Mouse (Mus musculus) heart, postnatal 36 days (tissue): ENCODE data around the gene Nkx2-2. TPM values are rescaled to one million over a fixed set of nuclear protein-coding genes. Genes with fewer than 3 reads are reported as not detected.

Source experiments
- DNase-seq, 2 experiments: peaks; one replicate each; pipeline ENCODE4 v3.0.0; 2021 to 2022
- intact Hi-C: fragments of 180-260 bp; cut with DNase I; formaldehyde crosslinking; loops from one replicate; pipeline ENCODE4 v1.15.1; 2025
- total RNA-seq, 2 experiments: library from RNA; stranded (reverse); gene quantifications; 2 replicates each; pipeline ENCODE4 v1.2.3; 2021

The Nkx2-2 gene
- total RNA-seq: not detected

DNA sequence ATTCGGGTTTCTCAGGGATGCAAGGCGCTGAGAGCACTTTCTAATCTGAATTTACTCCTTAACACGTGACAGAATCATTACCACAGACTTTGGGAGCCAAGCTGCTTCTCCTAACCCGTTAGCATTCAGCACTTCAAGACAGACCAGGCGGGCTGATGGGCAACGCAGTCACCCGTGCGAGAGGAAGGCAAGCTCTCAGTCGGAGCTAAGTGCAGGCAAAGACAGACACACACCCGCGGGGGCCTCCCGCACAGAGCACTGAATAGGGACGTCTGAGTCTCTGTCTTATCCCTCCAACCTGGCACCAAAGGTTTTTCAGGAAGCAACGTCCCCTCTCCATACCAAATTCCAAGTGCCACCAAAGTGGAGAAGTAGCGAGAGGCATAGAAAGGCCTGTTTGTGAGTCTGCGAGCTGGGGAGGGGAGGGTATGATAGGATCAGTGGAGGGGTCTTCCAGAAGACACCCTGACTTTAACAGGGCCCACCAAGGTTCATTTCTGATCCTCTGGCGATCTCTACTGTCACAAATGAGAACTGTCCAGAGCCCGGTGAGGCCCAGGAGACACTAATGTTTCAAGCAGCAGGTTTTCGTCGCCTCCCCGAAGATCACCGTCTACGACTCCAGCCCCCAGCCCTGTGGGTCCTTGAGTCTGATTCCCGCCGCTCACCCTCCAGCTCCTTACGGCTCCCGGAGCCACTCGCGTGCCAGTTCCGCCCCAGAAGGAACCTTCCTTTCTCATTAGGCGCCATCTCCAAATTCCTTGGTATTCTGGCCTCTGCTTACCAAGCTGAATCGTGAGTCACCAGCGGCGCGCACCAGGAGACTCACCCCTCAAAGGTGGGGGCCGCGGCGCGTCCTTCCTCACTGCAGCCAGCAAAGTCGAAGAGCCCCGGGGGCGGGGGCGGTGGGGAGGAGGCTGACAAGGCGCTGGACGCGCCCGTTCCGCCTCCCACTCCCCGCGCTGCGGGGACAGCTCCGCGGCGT lies at the start of gene Nkx2-2:
Nkx2-2 (minus strand) TSS at position 973 of the 985 bp plus-strand sequence.
- intact Hi-C loops: no loop called here
- DNase-seq: no peak

DNA sequence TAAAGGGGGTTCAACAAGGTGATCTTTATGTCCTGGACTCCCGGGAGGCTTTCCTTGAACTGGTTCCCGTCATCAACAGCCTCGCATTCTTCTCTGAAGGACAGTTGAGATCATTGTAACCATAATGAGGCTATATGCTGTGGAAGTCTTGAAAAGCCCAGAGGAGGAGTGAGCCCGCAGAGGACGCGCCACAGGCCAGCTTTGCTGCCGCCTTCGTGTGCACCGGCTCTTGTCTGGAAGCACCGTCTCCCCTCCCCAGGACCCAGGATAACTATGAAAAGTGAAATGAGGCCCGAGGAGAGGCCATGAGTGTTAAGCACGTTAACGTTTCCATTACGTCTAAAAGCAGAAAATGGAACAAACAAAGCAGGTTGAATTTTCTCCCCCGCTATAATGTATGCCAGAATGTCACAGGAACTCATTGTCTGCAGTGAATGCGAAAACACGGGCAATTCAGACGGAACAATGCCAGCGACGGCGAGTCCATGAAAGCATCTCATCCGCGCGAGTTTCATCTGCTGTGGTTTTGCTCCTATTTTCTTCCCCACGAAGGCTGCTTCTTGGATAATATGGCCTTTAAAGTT lies 41.8 kb upstream of the Nkx2-2 start:
- DNase-seq: no peak
- intact Hi-C loops: no loop called here

DNA sequence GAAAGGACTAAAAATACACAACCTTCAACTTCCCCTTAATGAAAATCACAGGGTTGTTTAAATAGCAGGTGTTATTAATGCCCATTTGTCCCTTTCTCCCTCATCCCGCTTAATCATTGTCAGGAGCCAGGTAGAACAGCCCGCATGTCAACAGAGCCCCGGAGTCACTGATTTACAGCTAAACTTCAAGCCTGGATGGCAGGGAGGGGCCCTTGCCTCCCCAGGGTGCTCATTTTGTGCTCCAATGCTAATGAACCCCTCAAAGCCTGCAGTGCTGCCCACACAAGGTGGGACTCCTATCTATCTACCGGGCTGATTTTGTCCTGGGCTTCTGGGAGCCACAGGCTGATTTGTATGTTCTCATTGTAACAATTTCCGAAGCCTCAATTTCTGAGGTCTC lies 37.1 kb upstream of the Nkx2-2 start:
- intact Hi-C loops: no loop called here
- DNase-seq: no peak

DNA sequence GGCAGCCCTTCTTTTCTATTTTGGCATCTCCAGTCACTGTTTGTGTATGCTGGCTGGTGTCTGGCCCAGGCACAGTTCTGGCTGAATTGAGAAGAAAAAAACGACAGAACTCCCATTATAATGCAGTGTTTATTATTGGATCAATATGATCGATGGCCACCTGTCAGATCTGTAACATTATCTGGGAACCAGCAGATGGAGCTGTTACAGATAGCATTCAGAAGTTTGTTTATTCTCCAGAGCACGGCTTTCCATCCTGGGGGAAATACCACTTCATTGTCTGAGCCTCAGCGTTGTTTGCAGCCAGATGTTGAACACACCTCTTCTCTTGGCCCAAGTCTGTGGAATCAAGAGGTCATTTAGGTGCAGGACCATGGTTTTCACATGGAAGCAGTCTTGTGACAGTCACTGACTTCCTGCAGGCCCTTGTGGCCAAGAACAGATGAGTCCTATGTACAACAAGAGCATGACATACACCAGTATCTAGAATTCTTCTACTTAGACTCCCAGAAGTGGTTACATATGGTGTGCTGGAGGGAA lies 11.1 kb upstream of the Nkx2-2 start:
- intact Hi-C loops: loop anchor here (1.0 kb wide), 1 partner anchor 101 kb away; no protein-coding TSS in a partner anchor

DNA sequence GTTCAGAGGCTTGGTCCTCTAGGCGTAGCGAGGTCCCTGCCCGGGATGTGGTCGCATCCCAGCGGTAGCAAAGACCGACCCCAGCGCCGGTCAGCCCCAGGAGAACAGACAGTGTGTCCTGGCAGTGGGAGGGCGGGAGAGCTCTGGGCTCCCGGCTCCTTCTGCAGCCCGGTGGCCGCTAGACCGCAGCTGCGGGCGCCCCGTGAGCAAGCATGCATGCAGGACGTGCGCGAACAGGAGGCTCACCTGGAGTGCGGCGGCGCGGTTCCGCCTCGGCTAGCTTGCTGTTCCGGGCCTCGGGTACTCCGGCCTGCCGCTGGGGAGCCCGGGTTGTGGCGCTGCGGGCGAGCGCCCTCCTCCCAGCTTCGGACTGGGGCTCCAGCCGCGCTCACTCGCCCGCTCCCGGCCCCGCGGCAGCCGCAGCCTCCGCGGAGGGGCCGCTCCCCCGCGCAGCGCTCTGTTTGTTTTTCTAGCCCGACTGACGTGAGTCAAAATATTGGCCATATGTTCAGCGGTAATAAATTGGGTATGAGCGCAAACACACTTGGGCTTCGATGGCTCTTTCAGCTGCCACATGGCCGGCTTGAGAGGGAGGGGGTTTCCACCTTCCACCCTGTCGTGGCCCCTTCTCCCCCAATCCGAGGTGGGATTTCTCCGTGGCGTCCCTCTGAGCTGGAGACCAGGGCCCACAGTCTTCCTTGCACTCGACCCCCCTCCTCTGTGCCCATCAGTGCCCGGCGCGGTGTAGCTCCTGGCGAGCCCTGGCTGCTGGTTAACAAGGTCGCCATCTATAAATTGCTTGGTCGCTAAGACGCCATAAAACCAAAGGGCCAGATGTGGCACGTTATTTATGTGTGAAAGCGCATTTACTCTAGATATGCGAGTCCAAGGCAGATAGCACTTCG lies 920 bp upstream of the Nkx2-2 start:
- no peak for DNase-seq
- intact Hi-C loops: no loop called here

More for the DNA sequence above, 11.1 kb upstream of the Nkx2-2 start:
- DNase-seq: no peak

DNA sequence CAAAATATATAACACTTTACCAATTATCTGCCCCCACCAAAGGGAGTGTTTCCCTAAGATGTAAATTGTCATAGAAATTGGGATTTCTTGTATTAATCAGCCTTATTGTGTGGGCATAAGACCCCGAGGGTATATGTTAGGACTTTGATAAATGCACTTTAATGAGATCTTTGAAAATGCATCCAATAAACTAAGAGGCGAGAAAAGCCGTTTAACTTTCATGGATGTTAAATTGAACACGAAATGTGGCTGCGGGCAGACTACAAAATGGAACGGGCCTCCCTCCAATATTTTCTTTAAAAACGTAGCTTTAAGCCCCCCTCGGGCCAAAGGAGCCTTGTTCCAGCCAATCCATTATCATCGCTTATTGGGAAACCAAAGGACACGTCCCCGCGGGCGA lies 1.3 kb downstream of the Nkx2-2 start:
- DNase-seq: no peak
- intact Hi-C loops: no loop called here

DNA sequence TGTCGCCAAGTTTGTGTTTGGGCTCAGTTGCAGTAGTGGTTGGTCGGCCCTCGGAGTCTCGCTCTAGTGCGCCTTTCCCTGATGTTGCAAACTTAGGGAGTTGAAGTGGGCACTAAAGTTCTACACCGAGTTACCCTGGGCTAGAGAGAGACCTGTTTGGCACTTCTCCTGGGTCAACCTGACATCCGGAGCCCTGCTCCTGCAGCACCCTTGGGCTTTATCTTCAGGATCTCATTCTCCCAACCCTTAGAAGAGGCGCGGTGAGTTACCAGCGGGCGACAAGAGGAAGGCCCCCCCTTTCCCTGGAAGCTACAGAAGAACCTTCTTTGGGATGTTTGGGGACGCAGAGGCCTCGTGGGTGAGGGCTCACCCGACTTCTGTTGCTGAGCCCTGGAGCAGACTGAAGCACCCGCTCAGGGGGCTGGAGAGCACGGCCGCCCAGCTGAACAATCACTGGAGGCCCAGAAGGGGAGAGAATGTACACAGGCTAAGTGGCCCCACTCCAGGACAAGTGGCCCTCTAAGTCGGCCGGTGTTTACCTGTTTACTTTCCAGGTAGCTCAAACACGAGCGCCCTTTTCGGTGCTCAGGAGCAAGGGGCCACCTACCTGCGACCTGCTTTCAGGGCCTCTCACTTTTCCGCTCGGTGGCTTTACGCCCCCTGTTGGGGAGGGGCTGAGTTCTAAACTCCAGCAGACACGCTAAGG lies 3.6 kb downstream of the Nkx2-2 start:
- no peak for DNase-seq
- intact Hi-C loops: no loop called here

DNA sequence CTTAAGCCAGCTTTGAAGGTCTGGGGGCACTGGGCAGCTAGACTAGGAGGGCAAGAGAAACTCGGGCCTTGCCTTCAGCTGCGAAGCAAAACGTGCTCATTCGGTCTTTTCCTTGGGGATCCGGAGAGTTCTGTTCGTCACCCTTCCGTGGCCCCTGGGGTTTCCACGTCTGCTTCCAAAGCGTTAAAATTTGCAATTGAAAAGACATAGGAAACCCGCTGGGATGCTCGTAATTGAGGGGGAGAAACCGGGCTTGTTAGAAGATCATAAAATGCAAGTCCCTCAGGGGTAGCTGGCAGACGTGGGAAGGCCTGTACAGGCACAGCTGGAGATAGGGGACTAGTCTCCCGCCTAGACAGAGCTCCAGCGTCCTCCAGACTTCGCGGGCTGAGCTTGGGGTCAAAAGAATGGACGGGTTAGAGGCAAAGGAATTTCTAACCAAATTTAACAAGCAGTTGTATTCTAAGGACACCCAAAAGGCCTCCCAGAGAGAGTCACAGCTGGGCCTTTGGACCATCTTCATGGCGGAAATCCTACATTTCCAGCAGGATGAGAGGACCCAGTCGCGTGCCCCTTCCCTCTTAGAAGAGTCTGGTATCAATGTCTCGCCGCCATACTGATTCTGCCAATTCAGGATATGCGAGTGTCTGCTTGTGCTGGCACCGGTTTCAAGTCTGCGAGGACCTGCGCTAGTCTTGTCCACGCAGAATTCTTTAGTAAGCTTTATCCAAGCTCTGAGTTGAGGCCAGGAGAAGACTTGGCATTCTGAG lies 4.3 kb downstream of the Nkx2-2 start:
- DNase-seq: no peak
- intact Hi-C loops: loop anchor here (10.0 kb wide), 1 partner anchor 355 kb away; no protein-coding TSS in a partner anchor

DNA sequence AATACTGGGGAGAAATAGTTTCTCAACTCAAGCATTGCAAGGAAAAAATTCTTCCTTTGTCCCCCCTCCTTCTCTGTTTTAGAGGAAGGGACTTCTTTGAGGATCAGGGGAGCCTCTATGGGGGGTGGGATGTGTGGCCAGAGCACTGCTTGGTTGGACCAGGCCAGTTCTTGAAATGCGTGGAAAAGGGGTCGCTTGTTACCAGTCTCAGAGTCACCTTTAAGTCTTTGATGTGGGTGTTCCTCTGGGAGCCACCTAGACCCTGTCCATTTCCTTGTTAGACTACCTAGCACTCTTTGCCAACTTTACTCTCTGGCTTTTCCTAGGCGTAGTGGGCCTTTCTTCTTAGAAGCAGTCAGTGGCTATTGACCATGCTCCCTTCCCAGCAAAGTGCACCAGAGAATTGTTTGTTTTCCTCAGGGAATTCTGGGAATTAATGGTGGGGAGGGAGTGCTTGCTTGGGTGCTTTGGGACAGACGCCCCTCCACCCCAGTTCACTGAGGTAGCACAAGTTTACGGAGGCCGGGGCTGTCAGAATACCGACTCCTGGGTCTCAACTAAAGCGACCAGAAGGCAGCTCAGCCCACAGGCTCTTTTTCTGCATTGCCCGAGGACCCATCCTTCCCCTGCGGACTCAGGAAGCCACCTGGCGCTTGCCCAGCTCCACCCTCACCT lies 5.0 kb downstream of the Nkx2-2 start:
- intact Hi-C loops: loop anchor here (10.0 kb wide), 1 partner anchor 354 kb away; no protein-coding TSS in a partner anchor
- DNase-seq: no peak

DNA sequence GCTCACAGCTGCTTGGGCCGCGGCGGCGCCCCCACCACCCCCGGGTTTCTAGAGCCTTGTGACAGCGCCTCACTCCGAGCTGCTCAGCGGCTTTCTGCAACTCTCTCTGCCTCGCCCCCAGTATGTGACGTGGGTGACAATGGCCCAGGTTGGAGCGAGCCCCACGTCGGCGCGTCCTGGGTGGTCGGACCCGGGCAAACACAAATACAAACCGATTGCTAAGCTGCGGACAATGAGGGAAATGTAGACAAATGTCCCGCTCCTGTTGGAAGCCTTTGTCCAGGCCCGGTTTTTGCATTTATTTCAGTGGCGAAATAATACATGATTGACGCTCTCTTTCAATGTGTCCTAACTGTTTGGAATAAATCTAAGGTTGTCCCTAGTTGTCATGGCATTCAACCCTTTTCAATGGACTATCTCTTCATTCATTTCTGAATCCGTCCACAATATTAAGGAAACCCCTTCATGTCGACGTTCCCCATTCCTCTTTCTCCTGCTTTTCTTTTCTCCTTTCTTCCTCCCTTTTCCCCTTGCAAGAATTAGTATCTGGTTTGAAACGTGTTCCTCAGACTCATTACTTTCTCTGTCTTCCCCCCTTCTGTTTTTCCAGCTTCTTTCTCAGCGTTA lies 5.9 kb downstream of the Nkx2-2 start:
- intact Hi-C loops: loop anchor here (10.0 kb wide), 1 partner anchor 353 kb away; no protein-coding TSS in a partner anchor
- no peak for DNase-seq

DNA sequence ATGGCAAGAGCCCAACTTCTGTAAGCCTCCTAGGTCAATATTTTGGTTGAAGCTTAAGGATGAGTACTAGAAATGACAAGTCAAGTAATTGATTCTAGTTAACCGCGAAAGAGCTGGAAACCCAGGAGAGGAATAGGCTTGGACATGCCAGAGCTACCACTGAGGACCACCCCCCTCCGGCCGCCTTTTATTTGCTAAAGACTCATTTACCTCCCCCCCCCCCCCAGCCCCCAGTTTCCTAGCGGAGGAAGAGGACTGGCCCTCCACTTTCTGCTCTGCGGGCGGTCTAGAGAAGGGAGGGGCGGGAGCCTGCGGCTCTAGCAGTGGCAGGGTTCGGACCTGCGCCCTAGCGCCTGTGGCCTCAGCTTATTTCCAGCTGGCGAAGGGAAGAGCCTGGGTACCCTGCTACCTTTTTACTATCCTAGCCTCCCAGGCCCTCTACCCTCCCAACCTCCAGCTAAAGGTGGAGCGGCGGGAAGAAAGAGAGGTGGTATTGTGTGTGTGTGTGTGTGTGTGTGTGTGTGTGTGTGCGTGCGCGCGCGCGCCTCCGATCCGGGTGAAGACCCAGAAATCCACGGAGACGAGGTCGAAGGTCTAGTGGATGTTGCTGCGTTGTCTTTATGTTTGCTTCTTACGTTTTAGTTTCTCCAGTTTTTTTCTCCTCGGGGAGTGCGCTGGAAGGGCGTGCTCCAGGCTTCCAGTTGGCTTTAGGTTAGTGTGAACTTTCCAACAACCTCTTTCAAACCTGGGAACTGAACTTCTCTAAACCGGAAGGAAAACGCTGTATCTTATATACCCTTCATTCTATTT lies 6.8 kb downstream of the Nkx2-2 start:
- intact Hi-C loops: loop anchor here (2.0 to 10.0 kb wide), 2 partner anchors 104 to 352 kb away; no protein-coding TSS in a partner anchor
- no peak for DNase-seq

DNA sequence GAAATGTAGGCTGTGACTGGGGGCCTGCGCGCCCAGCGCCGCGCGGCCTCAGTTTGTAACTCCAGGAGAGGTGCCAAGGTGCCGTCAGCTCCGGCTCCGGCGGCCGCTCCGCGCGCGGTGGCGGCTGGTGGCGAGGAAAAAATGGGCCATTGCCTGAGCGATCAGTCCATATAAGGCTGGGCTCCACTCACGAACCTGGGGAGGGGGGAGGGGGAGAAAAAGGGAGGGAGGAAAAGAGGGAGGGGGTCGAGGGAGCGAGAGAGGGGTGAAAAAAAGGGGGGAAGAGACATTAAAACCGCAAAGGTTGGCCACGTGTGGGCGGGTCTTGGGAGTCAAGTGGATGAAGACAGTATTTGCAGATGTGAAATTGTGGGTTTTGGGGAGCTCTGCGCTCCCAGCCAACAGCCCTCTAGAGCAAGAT lies 7.8 kb downstream of the Nkx2-2 start:
- intact Hi-C loops: loop anchor here (2.0 to 10.0 kb wide), 2 partner anchors 103 to 351 kb away; no protein-coding TSS in a partner anchor
- no peak for DNase-seq

DNA sequence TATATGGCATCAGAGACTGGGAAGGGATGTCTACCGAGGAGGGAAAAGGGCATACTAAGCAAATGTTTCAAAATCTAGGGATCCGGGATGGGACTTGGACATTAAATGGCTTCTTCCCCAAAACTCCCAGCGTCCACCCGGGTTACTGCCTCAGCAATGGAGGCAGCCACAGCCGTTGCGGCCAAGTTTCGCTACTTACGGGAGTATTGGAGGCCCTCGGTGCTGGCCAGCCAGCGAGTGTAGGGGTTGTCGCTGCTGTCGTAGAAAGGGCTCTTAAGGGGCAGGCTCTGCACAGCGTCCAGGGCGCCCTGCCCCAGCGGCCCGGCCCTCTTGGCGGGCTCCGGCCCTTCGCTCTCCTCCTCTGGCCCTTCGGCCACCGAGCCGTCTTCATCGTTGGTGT lies 8.5 kb downstream of the Nkx2-2 start:
- intact Hi-C loops: loop anchor here (10.0 kb wide), 1 partner anchor 351 kb away; no protein-coding TSS in a partner anchor
- no peak for DNase-seq

DNA sequence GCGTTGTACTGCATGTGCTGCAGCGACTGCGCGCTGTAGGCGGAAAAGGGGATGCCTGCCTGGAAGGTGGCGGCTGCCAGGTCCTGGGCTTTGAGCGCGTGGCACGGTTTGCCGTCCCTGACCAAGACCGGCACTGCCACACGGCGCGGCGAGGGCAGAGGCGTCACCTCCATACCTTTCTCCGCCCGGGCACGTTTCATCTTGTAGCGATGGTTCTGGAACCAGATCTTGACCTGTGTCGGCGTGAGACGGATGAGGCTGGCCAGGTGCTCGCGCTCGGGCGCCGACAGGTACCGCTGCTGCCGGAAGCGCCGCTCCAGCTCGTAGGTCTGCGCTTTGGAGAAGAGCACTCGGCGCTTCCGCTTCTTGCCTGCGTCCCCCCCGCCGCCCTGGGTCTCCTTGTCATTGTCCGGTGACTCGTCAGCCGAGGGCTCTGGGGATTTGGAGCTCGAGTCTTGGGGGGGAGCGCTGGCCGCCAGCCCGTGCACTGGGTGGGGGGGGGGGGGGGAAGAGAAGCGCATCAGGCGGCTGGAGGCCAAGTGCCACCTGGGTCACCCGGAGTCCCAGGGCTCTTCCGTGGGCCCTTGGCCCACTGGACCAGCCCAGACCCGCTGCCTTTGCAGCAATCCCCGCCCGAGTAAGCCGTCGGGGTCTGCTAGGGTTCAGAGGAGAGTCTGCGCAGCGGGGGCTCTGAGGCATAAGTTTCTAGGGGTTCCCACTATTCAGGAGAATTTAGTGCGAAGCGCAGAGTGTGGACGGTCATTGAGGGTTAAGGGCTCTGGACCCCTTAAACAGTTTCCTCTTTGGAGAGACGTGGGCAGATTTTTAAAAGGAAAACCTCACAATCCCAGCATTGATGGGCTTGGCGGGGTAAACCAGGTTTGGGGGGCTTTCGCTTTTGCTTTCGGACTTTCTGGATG lies 9.7 kb downstream of the Nkx2-2 start:
- intact Hi-C loops: loop anchor here (10.0 kb wide), 1 partner anchor 350 kb away; no protein-coding TSS in a partner anchor

DNA sequence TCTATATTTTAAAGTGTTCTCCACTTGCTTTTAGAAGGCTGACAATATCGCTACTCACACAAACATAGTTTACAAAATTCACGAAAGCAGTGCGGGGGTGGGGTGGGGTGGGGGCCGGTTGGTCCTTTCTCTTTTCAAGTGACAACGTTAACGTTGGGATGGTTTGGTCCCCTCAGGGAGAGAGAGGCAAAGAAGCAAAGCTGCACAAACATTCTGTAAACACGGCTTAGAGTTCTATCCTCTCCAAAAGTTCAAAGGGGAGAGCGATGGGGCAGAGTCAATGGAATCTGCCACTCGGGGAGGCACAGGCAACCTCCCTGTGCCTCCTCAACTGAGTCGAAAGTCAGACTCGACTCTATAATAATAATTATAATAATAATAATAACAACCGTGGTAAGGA lies 10.5 kb downstream of the Nkx2-2 start:
- intact Hi-C loops: loop anchor here (10.0 kb wide), 1 partner anchor 349 kb away; no protein-coding TSS in a partner anchor
- no peak for DNase-seq

More for the DNA sequence above, 9.7 kb downstream of the Nkx2-2 start:
- DNase-seq: no peak
